Mouse (Mus musculus): ENCODE results near the gene Bckdha. TPM values are rescaled to one million over a fixed set of nuclear protein-coding genes. Genes with fewer than 3 reads are reported as not detected.

The Bckdha gene
- total and polyA plus RNA-seq, 3 experiments: 27.0 to 33.1 TPM; not detected in 1

- TF ChIP-seq TCF12 (IDR thresholded peaks at IDR 0.05; ENCODE audit: low read depth, low read length): no peak
- no peak for TF ChIP-seq ELF1 (IDR thresholded peaks at IDR 0.05; ENCODE audit: low read depth, low read length)
- TF ChIP-seq TAL1 (IDR thresholded peaks at IDR 0.05; ENCODE audit: low read length): peak; percentile 94
- peak; percentile 82 to 85 for TF ChIP-seq POLR2A (IDR thresholded peaks at IDR 0.05; ENCODE audit: control insufficient read depth in 1 of 2, insufficient read depth in 1 of 2, low read depth in 1 of 2, low read length in 2 of 2, poor library complexity in 1 of 2)
- TF ChIP-seq GATA1 (IDR thresholded peaks at IDR 0.05; ENCODE audit: low read depth, low read length): peak; percentile 97
- TF ChIP-seq TBP (IDR thresholded peaks at IDR 0.05; ENCODE audit: low read depth, low read length): peak; percentile 81
- no peak for TF ChIP-seq CTCF (IDR thresholded peaks at IDR 0.05 in 2 of 3, conservative IDR thresholded peaks at IDR 0.05 in 1 of 3; ENCODE audit: control insufficient read depth in 1 of 3, insufficient read depth in 1 of 3, low read depth in 2 of 3, low read length in 3 of 3, poor library complexity in 1 of 3, severe bottlenecking in 1 of 3)
- Histone ChIP-seq H3K9me3 (replicated peaks; ENCODE audit: insufficient read depth, low read length) (no peaks in the 10 kb centered on the region), H3K27ac (ENCODE audit: control insufficient read depth, low read depth, low read length) (peak within 1 kb of the TSS; percentile 99), H3K79me2 (ENCODE audit: control insufficient read depth, insufficient read depth, low read length, poor library complexity) (peaks cover 27% of the 10 kb centered on the region), H3K27me3 (ENCODE audit: control insufficient read depth in 1 of 2, insufficient read depth in 2 of 2, low read length in 2 of 2) (no peaks in the 10 kb centered on the region), H3K36me3 (ENCODE audit: control insufficient read depth in 1 of 2, insufficient read depth in 2 of 2, low read length in 2 of 2) (peaks cover 0 to 52% of the 10 kb centered on the region in 2 experiments; a peak in 2 of 4 replicates), H3K4me3 (ENCODE audit: control insufficient read depth in 1 of 2, insufficient read depth in 1 of 2, low read depth in 2 of 2, low read length in 2 of 2) (peak within 1 kb of the TSS; percentile 61 to 78), H3K4me1 (ENCODE audit: control insufficient read depth in 1 of 2, insufficient read depth in 2 of 2, low read length in 2 of 2) (peaks cover 17 to 59% of the 10 kb centered on the region in 2 experiments), H3K9ac (ENCODE audit: control insufficient read depth, low read depth, low read length, poor library complexity, severe bottlenecking) (peak within 1 kb of the TSS; percentile 87)
- DNase-seq (ENCODE audit: low read depth, low spot score): peak; percentile 99
Observed at GRCm38 (mm10) chr7:25680514-25681258, 21.9 kb upstream of the Bckdha start, which contains the start of gene B9d2. Gene B9d2 (plus strand): TSS chr7:25680780.

- DNase-seq (ENCODE audit: low read depth, low spot score): no peak
- Histone ChIP-seq H3K4me3 (ENCODE audit: control insufficient read depth in 1 of 2, insufficient read depth in 1 of 2, low read depth in 2 of 2, low read length in 2 of 2) (peak overlapping the region; percentile 27 to 46), H3K9ac (ENCODE audit: control insufficient read depth, low read depth, low read length, poor library complexity, severe bottlenecking) (peak overlapping the region; percentile 68), H3K27me3 (ENCODE audit: control insufficient read depth in 1 of 2, insufficient read depth in 2 of 2, low read length in 2 of 2) (no peaks in the 10 kb centered on the region), H3K36me3 (ENCODE audit: control insufficient read depth in 1 of 2, insufficient read depth in 2 of 2, low read length in 2 of 2) (peaks cover 0 to 46% of the 10 kb centered on the region in 2 experiments; a peak in 2 of 4 replicates), H3K9me3 (replicated peaks; ENCODE audit: insufficient read depth, low read length) (no peaks in the 10 kb centered on the region), H3K79me2 (ENCODE audit: control insufficient read depth, insufficient read depth, low read length, poor library complexity) (peaks cover 23% of the 10 kb centered on the region), H3K4me1 (ENCODE audit: control insufficient read depth in 1 of 2, insufficient read depth in 2 of 2, low read length in 2 of 2) (peaks cover 17 to 53% of the 10 kb centered on the region in 2 experiments), H3K27ac (ENCODE audit: control insufficient read depth, low read depth, low read length) (peak overlapping the region; percentile 99)
- TF ChIP-seq CTCF (IDR thresholded peaks at IDR 0.05 in 2 of 3, conservative IDR thresholded peaks at IDR 0.05 in 1 of 3; ENCODE audit: control insufficient read depth in 1 of 3, insufficient read depth in 1 of 3, low read depth in 2 of 3, low read length in 3 of 3, poor library complexity in 1 of 3, severe bottlenecking in 1 of 3) (peak in 1 of 3 experiments; percentile 38; a peak in 2 of 6 replicates), TAL1 (IDR thresholded peaks at IDR 0.05; ENCODE audit: low read length) (no peak)
Observed at GRCm38 (mm10) chr7:25679971-25680370, 21.2 kb upstream of the Bckdha start.

GRCm38 (mm10) chr7:25677013-25677412 is 18.2 kb upstream of the Bckdha start:
- H3K9me3 ChIP-seq (replicated peaks; ENCODE audit: insufficient read depth, low read length): no peaks in the 10 kb centered on the region
- no peaks in the 10 kb centered on the region for H3K27me3 ChIP-seq (ENCODE audit: control insufficient read depth in 1 of 2, insufficient read depth in 2 of 2, low read length in 2 of 2)
- no peak overlapping the region for H3K9ac ChIP-seq (ENCODE audit: control insufficient read depth, low read depth, low read length, poor library complexity, severe bottlenecking)
- H3K79me2 ChIP-seq (ENCODE audit: control insufficient read depth, insufficient read depth, low read length, poor library complexity): peaks cover 6% of the 10 kb centered on the region
- DNase-seq (ENCODE audit: low read depth, low spot score): no peak
- peaks cover 4 to 29% of the 10 kb centered on the region in 2 experiments; a peak in 2 of 4 replicates for H3K4me1 ChIP-seq (ENCODE audit: control insufficient read depth in 1 of 2, insufficient read depth in 2 of 2, low read length in 2 of 2)
- H3K36me3 ChIP-seq (ENCODE audit: control insufficient read depth in 1 of 2, insufficient read depth in 2 of 2, low read length in 2 of 2): peaks cover 0 to 23% of the 10 kb centered on the region in 2 experiments; a peak in 2 of 4 replicates
- no peak overlapping the region for H3K27ac ChIP-seq (ENCODE audit: control insufficient read depth, low read depth, low read length)
- H3K4me3 ChIP-seq (ENCODE audit: control insufficient read depth in 1 of 2, insufficient read depth in 1 of 2, low read depth in 2 of 2, low read length in 2 of 2): no peak overlapping the region
- TF ChIP-seq USF1 (IDR thresholded peaks at IDR 0.05; ENCODE audit: low read depth, low read length) (no peak), E2F4 (IDR thresholded peaks at IDR 0.05; ENCODE audit: borderline replicate concordance, low read depth, low read length) (no peak), ZC3H11A (IDR thresholded peaks at IDR 0.05; ENCODE audit: low read depth, low read length) (no peak), SIN3A (IDR thresholded peaks at IDR 0.05; ENCODE audit: low read length) (no peak), MXI1 (IDR thresholded peaks at IDR 0.05; ENCODE audit: low read depth, low read length) (no peak), MYC (IDR thresholded peaks at IDR 0.05; ENCODE audit: low read depth, low read length) (no peak), MYB (IDR thresholded peaks at IDR 0.05; ENCODE audit: low read depth, low read length) (no peak), CHD2 (IDR thresholded peaks at IDR 0.05; ENCODE audit: low read length) (no peak), NELFE (IDR thresholded peaks at IDR 0.05; ENCODE audit: low read depth, low read length) (no peak), TAL1 (IDR thresholded peaks at IDR 0.05; ENCODE audit: low read length) (no peak), MAFK (IDR thresholded peaks at IDR 0.05; ENCODE audit: borderline replicate concordance, low read depth, low read length) (no peak), SMC3 (IDR thresholded peaks at IDR 0.05; ENCODE audit: low read depth, low read length) (no peak), TCF12 (IDR thresholded peaks at IDR 0.05; ENCODE audit: low read depth, low read length) (no peak), RCOR1 (IDR thresholded peaks at IDR 0.05; ENCODE audit: low read depth, low read length) (no peak), CTCF (IDR thresholded peaks at IDR 0.05 in 2 of 3, conservative IDR thresholded peaks at IDR 0.05 in 1 of 3; ENCODE audit: control insufficient read depth in 1 of 3, insufficient read depth in 1 of 3, low read depth in 2 of 3, low read length in 3 of 3, poor library complexity in 1 of 3, severe bottlenecking in 1 of 3) (no peak), ZNF384 (IDR thresholded peaks at IDR 0.05; ENCODE audit: low read depth, low read length) (no peak), BHLHE40 (IDR thresholded peaks at IDR 0.05; ENCODE audit: borderline replicate concordance, low read depth, low read length) (no peak)

All from MEL (cell line).